Mouse (Mus musculus): ENCODE results near the gene Eipr1. TPM values are rescaled to one million over a fixed set of nuclear protein-coding genes. Genes with fewer than 3 reads are reported as not detected.
A peak's percentile ranks its signal among the peaks of the same experiment; 100 is the strongest.

The Eipr1 gene
- total and polyA plus RNA-seq, 3 experiments, result 21.8 to 23.5 (median 23.1) TPM

DNA sequence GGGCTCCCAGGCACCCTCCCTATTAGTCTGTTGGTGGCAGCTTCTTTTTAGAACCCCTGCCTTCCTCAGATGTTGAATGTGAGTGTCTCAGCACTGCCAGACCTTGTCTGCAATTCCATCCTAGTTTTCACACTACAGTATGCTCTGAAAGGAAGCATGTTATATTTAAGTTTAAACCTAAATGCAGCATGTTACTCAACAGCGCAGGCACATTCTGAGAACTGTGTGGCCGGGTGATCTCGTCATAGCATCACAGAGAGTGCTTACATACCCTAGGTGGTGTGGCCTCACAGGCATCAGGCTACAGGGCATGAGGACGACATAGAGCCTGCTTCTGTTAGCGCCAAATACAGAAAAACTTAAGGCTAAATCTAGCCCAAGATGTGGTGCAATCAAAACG lies 24.0 kb downstream of the Eipr1 start:
- no peak for DNase-seq

GRCm38 (mm10) chr12:28780180-28780579 lies 28.6 kb downstream of the Eipr1 start:
- no peak for DNase-seq

DNA sequence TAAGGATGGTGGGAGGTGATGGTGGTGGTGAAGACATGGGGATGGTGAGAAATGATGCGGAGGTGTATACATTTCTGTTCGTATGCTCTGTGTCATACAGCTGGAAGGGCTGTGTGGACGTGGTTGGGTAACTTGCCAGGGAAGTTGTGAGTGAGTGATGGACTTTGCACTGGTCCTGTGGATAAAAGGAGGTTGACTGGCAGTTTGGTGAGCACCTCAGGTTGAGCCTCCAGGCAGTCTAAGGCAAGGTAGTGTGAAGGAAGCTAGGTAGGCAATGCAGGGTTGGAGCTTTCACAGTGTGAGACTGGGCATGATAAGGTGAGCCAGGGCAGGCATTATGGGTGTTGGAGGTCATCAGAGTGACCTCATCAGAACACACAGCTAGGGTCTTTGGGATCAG lies 31.0 kb downstream of the Eipr1 start:
- no peak for DNase-seq

- DNase-seq, result peak; percentile 35
These were observed 32.8 kb downstream of the Eipr1 start for GRCm38 (mm10) chr12:28784355-28784754.

- no peak for DNase-seq
These were observed 33.3 kb downstream of the Eipr1 start for GRCm38 (mm10) chr12:28784864-28785263.

GRCm38 (mm10) chr12:28785299-28785698 lies 33.7 kb downstream of the Eipr1 start:
- no peak for DNase-seq

DNA sequence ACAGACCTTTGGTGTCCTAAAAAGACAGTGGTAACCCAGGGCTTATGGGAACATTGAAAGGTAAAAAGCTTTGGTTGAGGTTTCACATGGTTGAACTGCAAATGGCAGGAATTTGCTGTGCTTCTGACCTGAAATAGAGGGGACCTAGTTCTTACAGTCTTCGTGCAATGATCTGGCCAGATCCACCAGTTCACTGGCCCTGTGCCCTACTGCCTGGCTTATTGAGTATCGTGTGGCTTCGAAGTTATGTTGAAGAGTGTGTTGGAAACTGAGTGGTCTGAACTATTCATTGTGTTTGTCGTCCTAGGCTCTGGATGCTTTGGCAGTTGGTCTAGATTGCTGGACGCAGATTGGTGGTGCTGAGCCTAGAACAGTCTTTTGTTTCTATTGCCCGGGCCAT lies 34.7 kb downstream of the Eipr1 start:
- DNase-seq, result no peak

DNA sequence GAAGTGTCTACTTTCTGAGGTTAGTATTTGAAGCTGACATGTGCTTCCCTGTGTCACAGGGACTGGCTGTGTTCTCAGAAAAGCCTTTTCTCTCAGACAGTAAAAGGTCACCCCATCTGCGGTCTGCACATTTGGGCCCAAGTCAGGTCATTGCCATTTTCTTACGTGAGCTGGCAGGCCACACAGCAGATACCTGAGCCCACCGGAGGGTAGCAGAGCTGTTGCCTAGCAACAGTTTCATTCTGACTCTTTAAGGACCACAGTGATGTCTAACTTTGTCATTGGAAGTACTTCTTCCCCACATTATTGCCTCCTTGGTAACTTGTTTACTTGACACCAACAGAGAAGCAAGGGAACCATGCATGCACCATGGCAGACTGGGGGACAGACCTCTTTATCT lies 41.0 kb downstream of the Eipr1 start:
- DNase-seq, result no peak

GRCm38 (mm10) chr12:28793715-28794114 lies 42.1 kb downstream of the Eipr1 start:
- DNase-seq, result no peak

DNA sequence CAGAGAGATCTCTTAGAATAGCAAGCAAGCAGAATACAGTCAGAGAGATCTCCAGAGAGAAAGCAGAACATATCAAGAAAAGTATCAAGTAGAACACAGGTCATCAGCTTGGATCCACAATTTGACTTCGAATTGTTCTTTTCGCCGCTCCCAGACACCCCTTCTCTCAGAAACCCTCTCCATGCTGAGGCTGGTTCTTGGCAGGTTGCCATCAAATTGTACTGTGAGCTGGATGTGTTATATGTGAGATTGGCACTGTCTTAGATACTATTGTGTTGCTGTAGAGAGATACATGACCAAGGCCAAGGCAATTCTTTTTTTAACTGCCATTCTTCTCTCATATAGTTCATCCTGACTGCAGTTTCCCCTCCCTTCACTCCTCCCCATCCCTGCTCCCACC lies 43.4 kb downstream of the Eipr1 start:
- no peak for DNase-seq

- DNase-seq, result peak; percentile 20
These were observed 45.3 kb downstream of the Eipr1 start for GRCm38 (mm10) chr12:28796881-28797420.

DNA sequence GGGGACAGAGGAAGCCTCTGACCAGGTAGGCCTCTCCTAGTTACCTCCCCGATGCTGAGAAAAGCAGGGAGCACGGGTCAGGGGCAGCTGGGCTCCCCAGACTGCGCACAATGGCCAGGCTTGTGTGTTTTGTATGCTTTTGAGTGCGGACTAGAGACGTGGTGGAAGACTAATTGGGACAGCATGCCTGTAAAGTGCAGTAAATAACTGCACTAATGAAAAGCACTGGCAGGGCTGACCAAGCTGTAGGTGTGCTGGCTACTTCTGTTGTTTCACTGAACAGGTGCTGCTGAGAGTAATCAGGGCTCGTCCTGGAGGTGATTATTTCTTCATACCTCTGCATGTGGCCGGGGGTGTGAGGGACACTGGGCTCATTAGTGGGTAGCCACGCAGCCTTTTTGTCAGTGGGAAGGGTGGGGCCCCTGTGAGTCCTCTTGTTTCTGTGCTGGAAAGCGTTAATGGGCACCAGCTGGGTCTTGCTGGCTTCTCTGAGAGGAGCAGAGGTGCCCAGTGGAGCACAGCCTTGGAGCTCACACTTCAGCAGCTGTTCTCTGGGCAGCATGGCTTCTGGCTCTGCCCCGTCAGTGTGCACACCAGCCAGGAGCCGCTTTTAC lies 48.3 kb downstream of the Eipr1 start:
- no peak for DNase-seq

- DNase-seq, result peak; percentile 20
These were observed 48.8 kb downstream of the Eipr1 start for GRCm38 (mm10) chr12:28800423-28800822.

DNA sequence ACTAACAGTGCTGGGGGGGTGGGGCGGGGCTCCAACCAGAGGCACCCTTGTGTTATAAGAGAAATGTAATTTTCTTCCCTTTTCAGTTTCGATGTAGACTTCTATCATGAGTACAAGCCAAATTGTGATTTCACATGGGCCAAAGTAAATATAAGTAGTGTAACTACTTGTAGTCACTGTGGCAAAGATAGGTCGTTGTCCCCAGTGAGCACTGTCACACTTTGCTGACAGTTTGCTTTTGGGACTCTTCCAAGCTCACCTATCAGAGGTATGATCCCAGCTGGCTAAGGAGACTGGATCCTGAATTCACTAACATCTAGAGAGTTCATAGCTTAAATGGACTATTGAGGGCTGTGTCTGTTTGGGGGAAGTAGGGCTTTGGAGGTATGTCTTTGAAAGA lies 49.3 kb downstream of the Eipr1 start:
- no peak for DNase-seq

DNA sequence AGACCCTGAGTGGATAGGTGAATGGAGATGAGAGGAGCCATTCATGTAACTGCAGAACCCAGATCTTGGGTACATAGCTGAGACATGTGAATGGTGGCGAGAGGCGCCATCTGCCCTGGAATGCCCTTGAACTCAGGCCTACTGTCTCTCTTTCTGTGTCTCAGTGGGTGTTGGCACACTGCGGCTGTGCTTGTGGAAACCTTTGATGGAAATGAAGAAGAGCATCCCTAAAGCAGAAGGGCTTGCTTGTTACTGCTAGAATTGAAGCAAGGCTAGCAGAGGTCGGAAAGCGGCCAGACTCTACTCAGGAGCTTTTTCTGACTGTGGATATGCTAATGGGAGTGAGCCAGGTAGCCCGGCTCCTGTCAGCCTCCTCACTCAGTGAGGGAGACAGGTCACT lies 50.1 kb downstream of the Eipr1 start:
- peak; percentile 11 for DNase-seq

DNA sequence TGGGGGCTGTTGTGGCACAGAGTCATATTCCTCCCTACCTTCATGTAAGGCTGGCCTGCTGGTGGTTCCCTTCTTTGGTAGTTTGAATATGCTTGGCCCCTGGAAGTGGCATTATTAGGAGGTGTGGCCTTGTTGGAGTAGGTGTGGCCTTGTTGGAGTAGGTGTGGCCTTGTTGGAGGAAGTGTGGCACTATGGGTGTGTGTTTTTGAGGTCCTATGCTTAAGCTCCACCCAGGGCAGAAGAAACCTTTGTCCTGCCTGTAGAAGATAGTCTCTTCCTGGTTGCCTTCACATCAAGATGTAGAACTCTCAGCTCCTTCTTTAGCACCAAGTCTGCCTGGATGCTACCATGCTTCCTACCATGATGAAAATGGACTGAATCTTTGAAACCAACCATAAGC lies 51.4 kb downstream of the Eipr1 start:
- DNase-seq, result no peak

DNA sequence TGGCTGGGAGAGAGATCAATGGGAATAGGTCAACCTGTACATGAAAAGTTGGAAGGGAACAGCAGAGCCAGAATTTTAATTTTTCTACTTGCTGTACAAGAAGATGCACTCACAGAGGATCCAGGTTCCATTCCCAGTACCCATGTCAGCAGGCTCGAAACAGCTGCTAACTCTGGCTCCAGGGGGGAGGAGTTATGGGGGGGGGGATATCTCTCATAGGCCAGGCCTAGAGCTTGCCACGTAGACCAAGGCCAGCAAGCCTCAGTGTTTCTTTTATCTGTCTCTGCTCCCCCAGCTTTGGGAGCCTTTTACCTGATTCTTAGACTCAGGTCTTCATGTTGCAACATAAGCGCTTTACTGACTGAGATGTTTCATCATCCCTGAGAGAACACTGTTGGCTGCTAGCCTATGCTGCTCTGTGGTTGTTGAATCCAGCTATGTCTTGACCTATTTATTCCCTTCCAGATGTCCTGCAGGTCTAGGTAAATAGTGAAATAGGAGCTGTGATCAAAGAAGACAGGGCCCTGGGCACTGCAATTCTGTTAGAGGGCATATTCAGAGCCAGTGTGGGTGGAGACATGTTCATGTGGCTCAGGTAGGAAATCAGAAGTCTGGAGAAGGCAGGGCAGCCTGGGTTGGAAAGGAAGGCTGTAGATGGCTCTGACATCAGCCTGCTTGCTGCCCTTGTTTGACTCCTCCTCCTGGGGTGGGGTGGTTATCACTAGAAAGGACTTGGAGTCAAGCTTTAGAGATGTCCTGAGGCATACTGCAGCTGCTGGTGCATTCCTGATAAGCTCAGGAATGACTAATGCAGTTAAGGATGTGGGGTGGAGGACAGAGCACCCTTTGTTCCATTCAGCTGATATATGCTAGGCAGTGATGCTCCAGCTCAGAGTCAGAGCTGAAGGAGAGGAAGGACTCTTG lies 53.2 kb downstream of the Eipr1 start:
- peak; percentile 61 for DNase-seq

DNA sequence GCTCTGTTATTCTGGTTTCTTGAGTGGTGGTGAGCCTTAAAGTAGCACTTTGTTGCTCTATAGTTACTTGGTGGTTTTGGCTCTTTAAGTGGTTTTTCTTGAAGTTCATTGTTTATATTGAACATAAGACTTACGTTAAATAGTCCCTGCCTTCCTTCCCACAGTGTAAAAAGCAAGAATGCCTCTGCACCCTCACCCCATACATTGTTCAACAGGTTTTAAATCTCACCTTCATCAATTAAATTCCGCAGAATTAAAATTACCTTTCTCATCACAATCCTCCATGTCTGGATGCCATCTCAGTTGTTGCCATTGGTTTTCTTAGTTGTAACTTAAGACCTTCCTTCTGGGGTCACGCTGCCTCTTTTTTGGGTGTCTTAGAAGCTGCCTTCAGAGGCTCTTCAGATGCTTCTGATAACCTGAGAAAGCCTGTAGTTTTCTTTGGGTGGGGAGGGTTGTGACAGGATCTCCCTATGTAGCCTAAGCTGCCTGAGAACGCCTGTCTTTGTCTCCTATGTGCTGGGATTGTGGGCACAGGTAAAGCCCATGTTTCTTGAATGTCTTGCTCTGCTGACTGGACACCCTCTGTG lies 57.3 kb downstream of the Eipr1 start:
- no peak for DNase-seq

DNA sequence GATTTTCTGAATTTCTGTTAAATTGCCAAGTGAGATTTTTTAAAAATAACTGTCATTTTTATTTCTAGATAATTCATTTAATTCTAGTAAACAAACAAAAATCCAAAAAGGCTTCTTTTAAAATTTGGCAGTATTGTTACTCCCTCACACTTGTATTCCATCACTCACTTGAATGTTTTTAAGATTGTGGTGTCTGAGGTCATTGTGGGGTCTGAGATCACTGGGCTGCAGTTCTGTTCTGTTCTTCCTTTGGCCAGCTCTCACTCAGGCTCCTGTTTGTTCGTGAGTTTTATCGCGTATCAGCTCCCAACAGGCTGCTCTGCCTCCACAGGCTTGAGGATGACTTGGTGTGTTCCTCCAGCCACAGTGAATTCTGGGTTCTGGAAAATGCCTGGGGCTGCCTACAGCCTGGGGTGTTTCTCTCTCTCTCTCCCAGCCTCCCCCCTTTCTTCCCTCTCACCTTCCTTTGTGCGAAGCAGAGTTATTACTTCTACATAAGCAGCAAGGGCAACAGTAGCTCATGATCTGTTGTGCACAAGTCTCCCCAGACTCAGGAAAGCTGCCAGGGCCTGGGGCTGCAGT lies 58.2 kb downstream of the Eipr1 start:
- DNase-seq, result no peak

DNA sequence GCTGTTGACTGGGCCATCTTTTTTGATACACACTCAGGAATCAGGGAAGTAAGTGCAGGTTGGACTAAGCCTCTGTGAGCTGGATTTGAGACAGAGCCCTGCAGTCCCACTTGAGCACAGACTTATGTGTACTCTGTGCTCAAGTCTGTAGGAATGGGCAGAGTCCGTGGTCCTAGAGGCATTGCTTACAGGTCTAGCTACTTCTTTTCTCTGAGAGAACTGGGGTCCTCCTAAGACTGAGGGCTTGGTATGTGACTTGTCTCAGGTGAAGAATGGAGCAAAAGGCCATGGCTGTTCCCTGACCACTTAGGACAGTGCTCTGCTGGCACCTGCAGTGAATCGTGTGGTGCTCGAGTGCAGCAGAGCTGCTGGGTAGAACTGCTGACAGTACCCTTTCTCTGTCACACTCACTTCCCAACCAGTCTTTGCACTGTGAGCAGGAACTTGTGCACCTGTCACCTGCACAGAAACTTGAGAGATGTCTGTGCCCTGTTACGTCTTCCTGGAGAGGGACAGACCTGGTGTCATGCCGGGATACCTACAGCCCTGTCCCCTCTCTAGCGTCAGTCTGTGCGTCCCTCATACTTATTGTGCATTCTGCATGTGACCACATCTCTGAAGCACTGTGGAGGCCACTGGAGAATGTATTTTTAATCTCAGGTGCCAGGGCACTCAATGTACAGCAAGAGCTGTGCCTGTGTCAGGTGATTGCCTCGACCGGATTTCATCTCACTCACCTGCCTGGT lies 65.3 kb downstream of the Eipr1 start:
- no peak for DNase-seq

DNA sequence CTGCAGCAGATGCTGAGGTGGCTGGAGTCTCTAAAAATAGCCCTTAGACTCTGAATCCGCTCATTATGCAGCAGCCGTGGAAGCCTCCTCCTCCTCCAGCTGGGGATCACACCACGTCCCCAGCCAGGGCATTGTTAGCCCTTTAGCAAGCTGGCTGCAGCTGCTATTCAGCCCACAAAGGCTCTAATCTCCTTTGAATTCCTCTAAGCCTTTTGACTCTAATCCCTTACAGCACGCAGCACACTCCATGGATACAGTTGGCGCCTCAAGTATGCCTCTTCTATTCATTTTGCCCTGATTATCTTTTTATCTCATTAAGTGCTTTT lies 65.8 kb downstream of the Eipr1 start:
- DNase-seq, result no peak

GRCm38 (mm10) chr12:28817891-28818290 lies 66.3 kb downstream of the Eipr1 start:
- DNase-seq, result no peak
